Mouse (Mus musculus) macrophage (primary cell): ENCODE measurements around the gene Gm43517. TPM values are rescaled to one million over a fixed set of nuclear protein-coding genes. Genes with fewer than 3 reads are reported as not detected.

Experiments used
- H3K27ac ChIP-seq: fragments of 350-480 bp; formaldehyde crosslinking; 2 replicates; pipeline ENCODE4 v1.9.0; 2021
- H3K36me3 ChIP-seq: fragments of 350-480 bp; formaldehyde crosslinking; 2 replicates; pipeline ENCODE4 v1.9.0; 2021; ENCODE audit errors: inconsistent target
- H3K4me3 ChIP-seq: fragments of 350-480 bp; formaldehyde crosslinking; 2 replicates; pipeline ENCODE4 v1.9.0; 2021; ENCODE audit errors: inconsistent target
- H3K79me2 ChIP-seq: fragments of 350-480 bp; formaldehyde crosslinking; 2 replicates; pipeline ENCODE4 v1.9.0; 2021; ENCODE audit errors: inconsistent target
- WGBS: methylation state at CpG from one replicate; pipeline ENCODE4 v1.1.7; 2026; ENCODE audit warnings: inconsistent platforms; ENCODE audit not compliant: missing documents; 5-methylcytosine and 5-hydroxymethylcytosine counted together
- polyA plus RNA-seq: library from polyadenylated mRNA; stranded (reverse); fragments of 250-400 nt; gene quantifications from 3 replicates; pipeline ENCODE4 v1.2.4, GENCODE M21; 2018; ENCODE audit warnings: inconsistent platforms

Gene Gm43517
- polyA plus RNA-seq, 1 experiment from 2014 or later: not detected

DNA sequence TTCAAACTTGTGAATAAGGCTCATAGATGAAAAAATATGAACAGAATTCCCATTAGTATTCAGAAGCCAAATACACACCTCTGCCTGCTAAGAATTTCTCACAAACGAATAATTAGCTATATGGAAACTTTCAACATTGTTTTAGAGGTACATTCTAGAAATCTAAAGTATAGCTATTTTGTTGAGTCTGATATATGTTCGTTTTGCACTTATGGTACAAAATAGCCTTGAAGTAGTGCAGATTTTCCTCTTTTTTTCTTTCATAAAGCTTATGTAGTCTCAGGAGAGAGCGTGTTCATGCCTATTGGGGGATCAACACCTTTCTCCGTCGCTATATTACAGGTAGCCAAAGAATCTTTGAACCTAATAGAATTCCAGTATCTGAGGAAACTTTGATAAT, 7.9 kb downstream of the Gm43517 start:
- H3K79me2 ChIP-seq: no peaks in the 10 kb centered on the region
- WGBS: 15% methylated on average over 5 of the region's 5 CpGs
- H3K27ac ChIP-seq: no peak overlapping the region
- no peaks in the 10 kb centered on the region for H3K36me3 ChIP-seq
- H3K4me3 ChIP-seq: no peak overlapping the region

- no peaks in the 10 kb centered on the region for H3K79me2 ChIP-seq
- no peak overlapping the region for H3K27ac ChIP-seq
- no peak overlapping the region for H3K4me3 ChIP-seq
- H3K36me3 ChIP-seq: no peaks in the 10 kb centered on the region
- 18% methylated on average over 3 of the region's 3 CpGs for WGBS
Measured at GRCm38 (mm10) chr12:49393639-49394038, 8.7 kb downstream of the Gm43517 start.

GRCm38 (mm10) chr12:49394181-49394580, 9.2 kb downstream of the Gm43517 start:
- H3K36me3 ChIP-seq: no peaks in the 10 kb centered on the region
- H3K27ac ChIP-seq: no peak overlapping the region
- 6% methylated on average over 1 of the region's 1 CpGs for WGBS
- H3K79me2 ChIP-seq: no peaks in the 10 kb centered on the region
- no peak overlapping the region for H3K4me3 ChIP-seq

- 4% methylated on average over 17 of the region's 17 CpGs for WGBS
- Histone ChIP-seq H3K27ac (no peak overlapping the region), H3K79me2 (no peaks in the 10 kb centered on the region), H3K4me3 (no peak overlapping the region), H3K36me3 (no peaks in the 10 kb centered on the region)
Measured at GRCm38 (mm10) chr12:49394836-49395235, 9.9 kb downstream of the Gm43517 start.

GRCm38 (mm10) chr12:49395969-49396368, 11.0 kb downstream of the Gm43517 start:
- Histone ChIP-seq H3K4me3 (no peak overlapping the region), H3K36me3 (no peaks in the 10 kb centered on the region), H3K79me2 (no peaks in the 10 kb centered on the region), H3K27ac (no peak overlapping the region)
- WGBS: 24% methylated on average over 2 of the region's 2 CpGs

- H3K79me2 ChIP-seq: no peaks in the 10 kb centered on the region
- 33% methylated on average over 1 of the region's 1 CpGs for WGBS
- no peak overlapping the region for H3K27ac ChIP-seq
- no peak overlapping the region for H3K4me3 ChIP-seq
- no peaks in the 10 kb centered on the region for H3K36me3 ChIP-seq
Measured at GRCm38 (mm10) chr12:49396776-49397175, 11.8 kb downstream of the Gm43517 start.

DNA sequence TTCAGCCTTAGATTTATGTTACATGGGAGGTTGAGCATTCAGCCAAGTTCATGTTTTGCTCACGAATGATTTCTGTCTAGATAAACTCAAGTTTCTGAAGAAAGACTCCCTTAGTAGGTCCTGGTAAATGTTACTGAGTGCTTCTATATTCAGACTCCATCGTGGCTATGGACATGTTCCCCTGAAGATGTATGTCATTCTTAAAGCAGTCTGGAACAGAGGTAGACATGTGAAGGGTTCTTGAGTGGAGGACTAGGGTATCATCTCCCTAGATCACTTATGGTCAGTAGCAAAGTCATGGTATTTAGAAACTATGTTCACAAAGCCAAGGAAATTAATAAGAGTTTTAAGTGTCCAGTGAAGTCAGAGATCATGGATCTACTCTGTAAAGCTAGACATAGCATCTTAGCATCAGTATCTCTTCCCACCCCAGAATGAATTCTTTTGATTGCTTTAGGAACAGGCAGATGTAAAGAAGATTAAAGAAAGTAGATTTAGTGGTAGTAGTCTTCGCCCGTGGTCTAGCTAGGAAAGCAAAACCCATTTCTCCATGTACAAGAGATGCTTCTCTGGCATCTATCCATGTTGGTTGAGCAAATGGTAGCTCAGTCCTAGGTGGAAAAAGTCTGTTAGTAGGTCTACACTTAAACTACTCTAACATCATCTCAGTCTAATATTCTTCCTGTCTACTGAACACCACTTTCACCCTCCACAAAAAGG, 12.6 kb downstream of the Gm43517 start:
- no peak overlapping the region for H3K27ac ChIP-seq
- H3K36me3 ChIP-seq: no peaks in the 10 kb centered on the region
- 30% methylated on average over 4 of the region's 4 CpGs for WGBS

DNA sequence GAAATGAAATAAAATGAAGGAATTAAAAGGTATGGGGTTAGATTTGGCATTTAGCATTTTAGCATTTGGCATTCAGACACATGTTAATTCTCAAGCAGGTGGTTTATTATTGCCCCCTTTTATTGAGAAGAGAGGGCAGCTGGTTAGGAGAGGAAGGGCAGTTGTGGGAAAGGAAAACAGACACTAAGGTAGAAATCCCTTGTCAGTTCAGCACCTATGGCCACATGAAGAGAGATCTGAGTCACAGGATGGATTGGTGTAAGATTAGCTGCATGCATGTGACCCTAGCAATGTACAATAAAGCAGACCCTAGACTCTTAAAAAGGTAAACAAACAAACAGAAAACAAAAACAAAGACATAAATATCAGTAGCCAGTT, 13.2 kb downstream of the Gm43517 start:
- Histone ChIP-seq H3K36me3 (no peaks in the 10 kb centered on the region), H3K4me3 (no peak overlapping the region), H3K79me2 (no peaks in the 10 kb centered on the region), H3K27ac (no peak overlapping the region)

More for the DNA sequence above, 12.6 kb downstream of the Gm43517 start:
- H3K79me2 ChIP-seq: no peaks in the 10 kb centered on the region
- H3K4me3 ChIP-seq: no peak overlapping the region

DNA sequence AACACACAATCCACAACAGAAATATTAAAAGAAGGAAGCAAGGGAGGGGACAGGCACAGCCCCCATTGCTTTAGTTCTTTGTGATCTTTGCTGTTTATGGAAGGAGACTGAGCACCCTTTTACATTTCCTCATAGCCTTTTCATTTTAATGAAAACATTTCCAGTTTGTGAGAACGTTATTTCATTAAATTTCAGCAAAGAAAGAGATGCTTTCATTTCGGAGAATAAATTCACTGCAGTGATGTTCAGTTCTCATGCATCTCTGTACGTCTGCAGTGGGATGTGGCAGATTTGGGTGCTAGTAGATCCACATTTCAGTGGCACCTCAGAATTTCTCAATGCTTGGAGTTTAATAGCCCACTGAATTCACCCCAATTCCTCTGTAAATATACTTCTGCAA, 13.7 kb downstream of the Gm43517 start:
- no peak overlapping the region for H3K27ac ChIP-seq
- H3K79me2 ChIP-seq: no peaks in the 10 kb centered on the region
- H3K4me3 ChIP-seq: no peak overlapping the region
- WGBS: 36% methylated on average over 3 of the region's 3 CpGs
- H3K36me3 ChIP-seq: no peaks in the 10 kb centered on the region

- Histone ChIP-seq H3K36me3 (no peaks in the 10 kb centered on the region), H3K79me2 (no peaks in the 10 kb centered on the region), H3K4me3 (no peak overlapping the region), H3K27ac (no peak overlapping the region)
- WGBS: 13% methylated on average over 1 of the region's 1 CpGs
Measured at GRCm38 (mm10) chr12:49399611-49400010, 14.6 kb downstream of the Gm43517 start.

- Histone ChIP-seq H3K79me2 (no peaks in the 10 kb centered on the region), H3K27ac (no peak overlapping the region), H3K36me3 (no peaks in the 10 kb centered on the region), H3K4me3 (no peak overlapping the region)
- WGBS: 10% methylated on average over 9 of the region's 9 CpGs
Measured at GRCm38 (mm10) chr12:49400036-49400852, 15.3 kb downstream of the Gm43517 start.

DNA sequence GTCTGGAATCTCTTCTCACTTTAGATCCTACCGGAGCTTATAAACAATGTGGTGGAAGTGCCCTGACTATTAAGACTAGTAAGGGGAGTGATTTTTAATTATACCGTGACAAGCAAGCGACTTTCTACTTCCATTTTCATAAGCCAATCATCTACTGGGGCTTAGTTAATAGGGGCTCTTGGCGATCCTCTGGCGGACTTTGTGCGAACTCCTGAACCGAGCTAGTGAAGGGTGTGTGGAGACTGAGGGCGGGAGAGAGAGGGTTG, 15.8 kb downstream of the Gm43517 start:
- no peaks in the 10 kb centered on the region for H3K79me2 ChIP-seq
- no peak overlapping the region for H3K27ac ChIP-seq
- no peak overlapping the region for H3K4me3 ChIP-seq
- no peaks in the 10 kb centered on the region for H3K36me3 ChIP-seq
- WGBS: 1% methylated on average over 8 of the region's 8 CpGs

DNA sequence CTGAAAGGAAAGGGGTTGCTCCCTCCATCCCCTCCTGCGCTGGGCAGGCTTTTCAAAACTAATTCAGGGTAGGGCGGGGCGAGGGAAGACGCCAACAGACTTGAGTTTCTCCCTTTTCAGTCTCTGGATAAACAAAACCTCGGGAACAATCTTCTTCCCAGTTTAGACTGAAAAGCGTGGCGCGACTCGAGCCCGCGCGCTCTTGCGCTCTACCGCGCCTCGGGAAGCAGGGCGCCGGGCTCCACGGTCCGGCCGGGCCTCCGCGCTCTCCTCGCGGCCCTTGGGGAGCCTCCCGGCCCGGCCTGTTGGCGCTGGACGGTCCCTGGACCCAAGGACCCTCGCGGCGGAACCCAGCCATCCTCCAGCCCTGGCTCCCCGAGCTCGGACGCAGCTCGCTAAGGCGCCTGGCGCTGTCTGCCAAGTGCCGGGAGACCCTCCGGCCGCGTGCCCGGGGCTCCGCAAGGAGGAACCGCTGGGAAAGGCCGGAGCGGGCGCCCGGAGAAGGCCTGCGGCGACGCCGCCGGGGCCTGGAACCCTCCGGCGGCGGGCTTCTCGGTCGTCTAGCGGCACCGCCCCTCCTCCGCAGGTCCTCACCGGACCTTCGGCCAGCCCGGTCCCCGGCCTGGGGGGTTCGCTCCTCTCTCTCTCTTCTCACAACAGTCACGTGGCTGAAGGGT, 16.3 kb downstream of the Gm43517 start:
- 2% methylated on average over 64 of the region's 68 CpGs for whole genome bisulfite sequencing
- Histone ChIP-seq H3K27ac (no peak overlapping the region), H3K4me3 (no peak overlapping the region), H3K79me2 (no peaks in the 10 kb centered on the region), H3K36me3 (no peaks in the 10 kb centered on the region)

DNA sequence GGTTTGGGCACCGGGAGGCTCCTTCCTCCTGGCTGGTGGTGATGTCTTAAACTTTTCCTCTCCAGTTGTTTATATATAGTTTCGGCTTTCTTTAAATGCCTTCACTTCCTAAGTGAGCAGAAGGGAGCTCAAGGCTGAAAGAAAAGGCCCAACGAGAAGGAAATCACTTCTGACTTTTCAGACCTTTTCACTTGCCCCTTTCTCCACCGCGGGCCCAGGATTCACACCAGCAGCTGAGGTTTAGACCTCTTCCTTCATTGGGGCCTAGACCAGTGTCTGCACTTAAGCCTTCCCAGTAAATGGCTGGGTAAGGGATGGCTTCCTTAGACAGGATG, 16.8 kb downstream of the Gm43517 start:
- no peak overlapping the region for H3K4me3 ChIP-seq
- H3K79me2 ChIP-seq: no peaks in the 10 kb centered on the region
- no peak overlapping the region for H3K27ac ChIP-seq
- 3% methylated on average over 5 of the region's 5 CpGs for WGBS
- H3K36me3 ChIP-seq: no peaks in the 10 kb centered on the region

GRCm38 (mm10) chr12:49409833-49410232, 24.9 kb downstream of the Gm43517 start:
- H3K27ac ChIP-seq: no peak overlapping the region
- no peaks in the 10 kb centered on the region for H3K36me3 ChIP-seq
- 76% methylated on average over 2 of the region's 2 CpGs for WGBS
- no peak overlapping the region for H3K4me3 ChIP-seq
- no peaks in the 10 kb centered on the region for H3K79me2 ChIP-seq
